Mouse (Mus musculus) MEL (cell line): ENCODE results near the gene Syt1. TPM values are rescaled to one million over a fixed set of nuclear protein-coding genes. Genes with fewer than 3 reads are reported as not detected.

Source experiments
- DNase-seq: peaks from one replicate; pipeline ENCODE4 v3.0.0; 2011; ENCODE audit warnings: low read depth, low spot score
- H3K27ac ChIP-seq: 2 replicates; pipeline ENCODE4 v1.5.1; 2012; ENCODE audit warnings: low read depth, mild to moderate bottlenecking, control low read depth, low read length, moderate library complexity; ENCODE audit not compliant: control insufficient read depth
- H3K27me3 ChIP-seq, 2 experiments: fragments of 150-350 bp in 1 of 2; sonication (generic) in 1 of 2; 2 replicates each; pipeline ENCODE4 v1.6.1; 2012; ENCODE audit warnings: low read length in 2 of 2, mild to moderate bottlenecking in 2 of 2, improper control_type of control experiment in 1 of 2, moderate library complexity in 1 of 2; ENCODE audit not compliant: insufficient read depth in 2 of 2, control insufficient read depth in 1 of 2
- H3K36me3 ChIP-seq, 2 experiments: 2 replicates each; pipeline ENCODE4 v1.6.1; 2012 to 2014; ENCODE audit warnings: low read length in 2 of 2, improper control_type of control experiment in 1 of 2, inconsistent platforms in 1 of 2, mild to moderate bottlenecking in 1 of 2; ENCODE audit not compliant: insufficient read depth in 2 of 2, control insufficient read depth in 1 of 2
- H3K4me1 ChIP-seq, 2 experiments: fragments of 150-350 bp in 1 of 2; sonication (generic) in 1 of 2; 2 replicates each; pipeline ENCODE4 v1.6.1; 2012; ENCODE audit warnings: low read length in 2 of 2, improper control_type of control experiment in 1 of 2, mild to moderate bottlenecking in 1 of 2; ENCODE audit not compliant: insufficient read depth in 2 of 2, control insufficient read depth in 1 of 2
- H3K4me3 ChIP-seq, 2 experiments: fragments of 150-350 bp in 1 of 2; sonication (generic) in 1 of 2; 2 replicates each; pipeline ENCODE4 v1.5.1; 2012; ENCODE audit warnings: low read depth in 2 of 2, low read length in 2 of 2, mild to moderate bottlenecking in 2 of 2, moderate library complexity in 2 of 2, control low read depth in 1 of 2, improper control_type of control experiment in 1 of 2; ENCODE audit not compliant: control insufficient read depth in 1 of 2, insufficient read depth in 1 of 2
- H3K79me2 ChIP-seq: 2 replicates; pipeline ENCODE4 v1.6.1; 2012; ENCODE audit warnings: mild to moderate bottlenecking, low read length, moderate library complexity; ENCODE audit not compliant: control insufficient read depth, poor library complexity, insufficient read depth
- H3K9ac ChIP-seq: 2 replicates; pipeline ENCODE4 v1.6.1; 2012; ENCODE audit warnings: low read depth, mild to moderate bottlenecking, control low read depth, low read length, moderate library complexity; ENCODE audit not compliant: control insufficient read depth, poor library complexity, severe bottlenecking
- H3K9me3 ChIP-seq: fragments of 150-350 bp; sonication (generic); replicated peaks from 2 replicates; pipeline ENCODE4 v1.6.1; 2012; ENCODE audit warnings: mild to moderate bottlenecking, low read length, improper control_type of control experiment, moderate library complexity; ENCODE audit not compliant: insufficient read depth
- CHD1 ChIP-seq: IDR thresholded peaks from 2 replicates; pipeline ENCODE4 v1.6.1; 2012; ENCODE audit warnings: low read depth, mild to moderate bottlenecking, inconsistent platforms, low read length, improper control_type of control experiment
- CTCF ChIP-seq, 3 experiments: IDR thresholded peaks in 2 of 3; conservative IDR thresholded peaks in 1 of 3; 2 replicates each; pipeline ENCODE4 v1.5.1; 2011 to 2012; ENCODE audit warnings: low read length in 3 of 3, low read depth in 2 of 3, mild to moderate bottlenecking in 2 of 3, improper control_type of control experiment in 1 of 3, inconsistent platforms in 1 of 3, mixed read lengths in 1 of 3, moderate library complexity in 1 of 3; ENCODE audit not compliant: control insufficient read depth in 1 of 3, insufficient read depth in 1 of 3, poor library complexity in 1 of 3, severe bottlenecking in 1 of 3
- E2F4 ChIP-seq: IDR thresholded peaks from 2 replicates; pipeline ENCODE4 v1.6.1; 2011; ENCODE audit warnings: low read depth, low read length, improper control_type of control experiment, borderline replicate concordance
- ETS1 ChIP-seq: IDR thresholded peaks from 2 replicates; pipeline ENCODE4 v1.6.1; 2012; ENCODE audit warnings: low read depth, mild to moderate bottlenecking, inconsistent platforms, low read length, improper control_type of control experiment, moderate library complexity
- GABPA ChIP-seq: IDR thresholded peaks from 2 replicates; pipeline ENCODE4 v1.6.1; 2012; ENCODE audit warnings: low read depth, mild to moderate bottlenecking, inconsistent platforms, low read length, improper control_type of control experiment, moderate library complexity
- GATA1 ChIP-seq: IDR thresholded peaks from 2 replicates; pipeline ENCODE4 v1.6.1; 2011; ENCODE audit warnings: low read depth, low read length, improper control_type of control experiment
- HCFC1 ChIP-seq: IDR thresholded peaks from 2 replicates; pipeline ENCODE4 v1.6.1; 2012; ENCODE audit warnings: low read depth, mild to moderate bottlenecking, inconsistent platforms, low read length, improper control_type of control experiment, moderate library complexity
- JUND ChIP-seq: IDR thresholded peaks from 2 replicates; pipeline ENCODE4 v1.6.1; 2011; ENCODE audit warnings: low read depth, mild to moderate bottlenecking, improper control_type of control experiment, low read length
- MAFK ChIP-seq: IDR thresholded peaks from 2 replicates; pipeline ENCODE4 v1.6.1; 2011; ENCODE audit warnings: low read depth, mild to moderate bottlenecking, low read length, improper control_type of control experiment, borderline replicate concordance
- MAZ ChIP-seq: IDR thresholded peaks from 2 replicates; pipeline ENCODE4 v1.6.1; 2012; ENCODE audit warnings: low read depth, mild to moderate bottlenecking, inconsistent platforms, low read length, improper control_type of control experiment
- MEF2A ChIP-seq: IDR thresholded peaks from 2 replicates; pipeline ENCODE4 v1.6.1; 2014; ENCODE audit warnings: low read depth, mild to moderate bottlenecking, inconsistent platforms, low read length, improper control_type of control experiment; ENCODE audit not compliant: poor library complexity, insufficient replicate concordance, severe bottlenecking; ENCODE audit errors: extremely low read depth
- NELFE ChIP-seq: IDR thresholded peaks from 2 replicates; pipeline ENCODE4 v1.6.1; 2011; ENCODE audit warnings: low read depth, low read length, improper control_type of control experiment
- POLR2A ChIP-seq, 2 experiments: IDR thresholded peaks; 2 replicates each; pipeline ENCODE4 v1.6.1; 2011 to 2012; ENCODE audit warnings: low read length in 2 of 2, mild to moderate bottlenecking in 2 of 2, control low read depth in 1 of 2, improper control_type of control experiment in 1 of 2, low read depth in 1 of 2, moderate library complexity in 1 of 2; ENCODE audit not compliant: control insufficient read depth in 1 of 2, insufficient read depth in 1 of 2, poor library complexity in 1 of 2
- POLR2AphosphoS5 ChIP-seq: IDR thresholded peaks from 2 replicates; pipeline ENCODE4 v1.6.1; 2012; ENCODE audit warnings: low read depth, borderline replicate concordance, mild to moderate bottlenecking, inconsistent platforms, low read length, moderate library complexity, mixed read lengths
- SMC3 ChIP-seq: IDR thresholded peaks from 2 replicates; pipeline ENCODE4 v1.6.1; 2011; ENCODE audit warnings: low read depth, low read length, improper control_type of control experiment
- USF1 ChIP-seq: IDR thresholded peaks from 2 replicates; pipeline ENCODE4 v1.6.1; 2014; ENCODE audit warnings: low read depth, mild to moderate bottlenecking, inconsistent platforms, low read length, improper control_type of control experiment, moderate library complexity
- USF2 ChIP-seq, 2 experiments: IDR thresholded peaks; 2 replicates each; pipeline ENCODE4 v1.6.1; 2011 to 2012; ENCODE audit warnings: improper control_type of control experiment in 2 of 2, low read length in 2 of 2, borderline replicate concordance in 1 of 2, inconsistent platforms in 1 of 2, low read depth in 1 of 2, mild to moderate bottlenecking in 1 of 2; ENCODE audit not compliant: insufficient read depth in 1 of 2
- ZKSCAN1 ChIP-seq: IDR thresholded peaks from 2 replicates; pipeline ENCODE4 v1.6.1; 2012; ENCODE audit warnings: low read depth, mild to moderate bottlenecking, inconsistent platforms, low read length, improper control_type of control experiment, moderate library complexity
- polyA plus RNA-seq, 2 experiments: library from polyadenylated mRNA; stranded (reverse) in 1 of 2; unstranded in 1 of 2; fragments of >175 nt in 1 of 2; fragments of >200 nt in 1 of 2; gene quantifications; 2 replicates each; pipeline versions ENCODE4 v1.2.1 to v1.2.4; 2012; ENCODE audit warnings: low replicate concordance in 2 of 2, low read depth in 1 of 2; ENCODE audit not compliant: insufficient read length in 2 of 2, insufficient read depth in 1 of 2, missing spikeins in 1 of 2
- total RNA-seq: library from RNA; depleted of rRNA; stranded (reverse); fragments of 300-350 nt; gene quantifications from 2 replicates; pipeline ENCODE4 v1.2.3, GENCODE M21; 2012

Gene Syt1
- total and polyA plus RNA-seq, 3 experiments, result not detected

- H3K4me3 ChIP-seq, result no peak overlapping the region
- no peaks in the 10 kb centered on the region for H3K9me3 ChIP-seq
- H3K27me3 ChIP-seq, result no peaks in the 10 kb centered on the region; a peak in 1 of 4 replicates
- H3K4me1 ChIP-seq, result no peaks in the 10 kb centered on the region
- TF ChIP-seq SMC3, result no peak
- no peak for TF ChIP-seq NELFE
- no peak for TF ChIP-seq HCFC1
- no peak for TF ChIP-seq E2F4
- TF ChIP-seq GABPA, result no peak
- no peak for TF ChIP-seq USF1
- TF ChIP-seq ZKSCAN1, result no peak
- TF ChIP-seq GATA1, result no peak
- TF ChIP-seq ETS1, result no peak
- TF ChIP-seq, all 39 proteins: peak for 0
- no peaks in the 10 kb centered on the region for H3K36me3 ChIP-seq
- no peaks in the 10 kb centered on the region for H3K79me2 ChIP-seq
- no peak for DNase-seq
- H3K27ac ChIP-seq, result no peak overlapping the region
- H3K9ac ChIP-seq, result no peak overlapping the region
These were observed 465.1 kb downstream of the Syt1 start for GRCm38 (mm10) chr10:108545715-108546114.

DNA sequence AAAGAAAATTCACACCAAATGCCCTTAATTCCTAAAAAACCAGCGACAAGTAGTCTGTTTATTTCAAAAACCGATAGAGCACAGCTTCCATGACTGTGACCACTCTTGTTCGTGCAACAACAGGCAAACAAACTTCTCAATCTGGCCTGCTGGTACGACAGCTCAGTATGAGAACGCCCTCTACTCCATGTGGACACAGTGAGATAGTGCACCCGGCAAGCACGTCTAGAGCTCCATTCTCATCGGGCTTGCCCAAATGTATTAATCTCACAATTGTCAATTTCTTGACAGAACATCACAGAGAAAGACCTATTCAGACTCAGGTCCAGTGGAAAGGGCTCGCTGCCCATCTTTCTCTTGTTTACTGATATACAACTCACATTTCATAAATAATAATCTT is 469.2 kb downstream of the Syt1 start:
- H3K27ac ChIP-seq, result no peak overlapping the region
- no peaks in the 10 kb centered on the region for H3K4me1 ChIP-seq
- no peaks in the 10 kb centered on the region for H3K36me3 ChIP-seq
- no peak overlapping the region for H3K9ac ChIP-seq
- no peak for TF ChIP-seq GATA1
- TF ChIP-seq MAZ, result no peak
- TF ChIP-seq POLR2AphosphoS5, result no peak
- TF ChIP-seq E2F4, result no peak
- TF ChIP-seq USF2 (IDR thresholded peaks at IDR 0.05; ENCODE audit: borderline replicate concordance in 1 of 2, insufficient read depth in 1 of 2, low read depth in 1 of 2, low read length in 2 of 2), result no peak
- TF ChIP-seq MAFK, result no peak
- no peak for TF ChIP-seq POLR2A (IDR thresholded peaks at IDR 0.05; ENCODE audit: control insufficient read depth in 1 of 2, insufficient read depth in 1 of 2, low read depth in 1 of 2, low read length in 2 of 2, poor library complexity in 1 of 2)
- no peak for TF ChIP-seq MEF2A
- no peak for TF ChIP-seq CTCF (IDR thresholded peaks at IDR 0.05 in 2 of 3, conservative IDR thresholded peaks at IDR 0.05 in 1 of 3; ENCODE audit: control insufficient read depth in 1 of 3, insufficient read depth in 1 of 3, low read depth in 2 of 3, low read length in 3 of 3, poor library complexity in 1 of 3, severe bottlenecking in 1 of 3)
- no peak for TF ChIP-seq JUND
- no peak for TF ChIP-seq CHD1
- no peak for TF ChIP-seq GABPA
- no peak overlapping the region for H3K4me3 ChIP-seq
- no peak for DNase-seq
- H3K79me2 ChIP-seq, result no peaks in the 10 kb centered on the region
- H3K27me3 ChIP-seq, result no peaks in the 10 kb centered on the region; a peak in 1 of 4 replicates
- H3K9me3 ChIP-seq, result no peaks in the 10 kb centered on the region
